ENCODE assay signal across 7 mouse cellular contexts in the genomic region with DNA sequence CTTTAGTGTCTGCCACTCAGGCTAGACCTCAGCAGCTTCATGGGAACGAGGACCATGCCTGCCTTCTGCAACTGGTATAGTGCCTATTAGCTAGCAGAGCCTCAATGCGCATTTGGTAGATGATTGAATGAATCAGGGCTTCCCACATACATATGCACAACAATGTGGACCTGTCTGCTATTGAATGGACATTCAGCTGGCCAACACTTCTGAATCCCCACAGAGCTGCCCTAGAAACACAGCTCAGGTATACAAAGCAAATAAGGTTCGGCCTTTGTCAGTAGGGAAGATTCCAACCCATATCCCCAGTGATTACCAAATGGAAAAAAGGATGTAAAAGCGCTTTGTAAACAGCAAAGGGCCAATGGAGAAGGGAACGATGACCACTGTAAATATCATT. TPM values are rescaled to one million over a fixed set of nuclear protein-coding genes. Genes with fewer than 3 reads are reported as not detected.
A peak's percentile ranks its signal among the peaks of the same experiment; 100 is the strongest.
DNase-seq lines count a peak whose midpoint lies in the region; ATAC-seq lines count a peak whose summit lies in the region.

No protein-coding gene starts in this region.

- WGBS in lung, embryonic 15.5 days: 20% methylated on average over 5 of the region's 5 CpGs
- WGBS in hindbrain, embryonic 12.5 days: 11% methylated on average over 5 of the region's 5 CpGs
- WGBS in midbrain, embryonic 15.5 days: 9% methylated on average over 5 of the region's 5 CpGs

- DNase-seq in lung, postnatal 10 days: no peak
- peak; percentile 17 to 32 for DNase-seq in cerebellum, postnatal 10 days
- DNase-seq in adrenal gland, postnatal 36 days: no peak

- no peak for ATAC-seq in lung, embryonic 15.5 days (ENCODE audit: borderline replicate concordance, extremely low read depth, low FRiP score, low TSS enrichment)
- peak; percentile 0; the same call in 1 of the 2 replicates for ATAC-seq in hindbrain, embryonic 12.5 days (ENCODE audit: low FRiP score)
- peak; percentile 1; the same call in 1 of the 2 replicates for ATAC-seq in midbrain, embryonic 15.5 days (replicated peaks)
- ATAC-seq in activated CD4-positive, CD25-positive, alpha-beta regulatory T cell, adult 4 months: no peak

- H3K4me3 ChIP-seq in lung, embryonic 15.5 days: peak overlapping the region; percentile 75
- peak overlapping the region; percentile 71 for H3K4me3 ChIP-seq in hindbrain, embryonic 12.5 days
- H3K4me3 ChIP-seq in midbrain, embryonic 15.5 days: peak overlapping the region; percentile 77

- H3K36me3 ChIP-seq in lung, embryonic 15.5 days: no peaks in the 10 kb centered on the region
- H3K36me3 ChIP-seq in hindbrain, embryonic 12.5 days: peaks cover 9% of the 10 kb centered on the region; the same call in 1 of the 2 replicates
- H3K36me3 ChIP-seq in midbrain, embryonic 15.5 days (replicated peaks): peaks cover 6% of the 10 kb centered on the region; the same call in 1 of the 2 replicates

- no peaks in the 10 kb centered on the region for H3K9me3 ChIP-seq in lung, embryonic 15.5 days
- H3K9me3 ChIP-seq in hindbrain, embryonic 12.5 days (replicated peaks): no peaks in the 10 kb centered on the region
- no peaks in the 10 kb centered on the region for H3K9me3 ChIP-seq in midbrain, embryonic 15.5 days

- H3K4me2 ChIP-seq in lung, embryonic 15.5 days: peak overlapping the region; percentile 88
- H3K4me2 ChIP-seq in hindbrain, embryonic 12.5 days (replicated peaks): peak overlapping the region; percentile 65
- H3K4me2 ChIP-seq in midbrain, embryonic 15.5 days: peak overlapping the region; percentile 69

- H3K4me1 ChIP-seq in lung, embryonic 15.5 days: peaks cover 6% of the 10 kb centered on the region
- H3K4me1 ChIP-seq in hindbrain, embryonic 12.5 days: peaks cover 21% of the 10 kb centered on the region
- peaks cover 27% of the 10 kb centered on the region for H3K4me1 ChIP-seq in midbrain, embryonic 15.5 days

- H3K27ac ChIP-seq in lung, embryonic 15.5 days: no peak overlapping the region
- H3K27ac ChIP-seq in hindbrain, embryonic 12.5 days: 0 out of 2 replicates have a peak overlapping the region, but pooled peaks have one; percentile 73
- H3K27ac ChIP-seq in midbrain, embryonic 15.5 days: peak overlapping the region; percentile 80

- peak overlapping the region; percentile 73; the same call in 1 of the 2 replicates for H3K9ac ChIP-seq in lung, embryonic 15.5 days
- H3K9ac ChIP-seq in hindbrain, embryonic 12.5 days: peak overlapping the region; percentile 85
- peak overlapping the region; percentile 85 for H3K9ac ChIP-seq in midbrain, embryonic 15.5 days

- no peaks in the 10 kb centered on the region for H3K27me3 ChIP-seq in lung, embryonic 15.5 days
- H3K27me3 ChIP-seq in hindbrain, embryonic 12.5 days: no peaks in the 10 kb centered on the region
- H3K27me3 ChIP-seq in midbrain, embryonic 15.5 days (replicated peaks): no peaks in the 10 kb centered on the region

RNA-seq across cellular contexts. Expression of a gene that starts 0.7 kb away (rescaled TPM):
- 2.4 and 3.2 TPM in 2 replicates for polyA plus RNA-seq in lung, embryonic 15.5 days (2015; fragmentation: Nextera tagmentation; extraction: Ambion mirVana)
- 20.5 and 21.8 TPM in 2 replicates for polyA plus RNA-seq in hindbrain, embryonic 12.5 days (2016; fragmentation: Nextera tagmentation; extraction: Ambion mirVana)
- polyA plus RNA-seq in midbrain, embryonic 15.5 days (2015; fragmentation: Nextera tagmentation; extraction: Ambion mirVana): 26.7 and 28.3 TPM in 2 replicates
- total RNA-seq in adrenal gland, postnatal 36 days (2021): 1 to 10 TPM; 2.5 to 3.7 TPM
- 1 to 10 TPM; 1.5 to 2.0 TPM for polyA plus RNA-seq in activated CD4-positive, CD25-positive, alpha-beta regulatory T cell, adult 4 months (2017; shearing (Covaris generic))

Comparison
In these comparisons a context has a peak if more than half of its experiments do, and no peak if none do; other contexts are left out.
1. ATAC-seq: peak in hindbrain, embryonic 12.5 days (single experiment) and midbrain, embryonic 15.5 days (single experiment); none in lung, embryonic 15.5 days (single experiment) and activated CD4-positive, CD25-positive, alpha-beta regulatory T cell, adult 4 months (single experiment).
2. DNase-seq: peak in cerebellum, postnatal 10 days (2 of 2); none in lung, postnatal 10 days (single experiment) and adrenal gland, postnatal 36 days (0 of 2).
3. Peak in every context shown above with its lines, with median percentiles within 50 percentile points of each other: H3K4me2 ChIP-seq, H3K4me3 ChIP-seq and H3K9ac ChIP-seq.